Mouse (Mus musculus) intestine, embryonic 16.5 days (tissue): ENCODE measurements at regions not wholly inside any gene's neighbourhood (a gene's known extent, or its start where the extent isn't known, plus 50 kb on each side); places are given as distances from the start of the nearest gene placed in this dataset.

ENCODE experiments used
- ATAC-seq: fragments of 200-750 bp; cut with Nextera tagmentation; 2 replicates; pipeline ENCODE4 v1.8.0; 2017; ENCODE audit warnings: moderate TSS enrichment, moderate library complexity
- H3K27ac ChIP-seq: fragments of 300-500 bp; sonication (generic); 2 replicates; pipeline ENCODE4 v1.5.1; 2014; ENCODE audit warnings: mild to moderate bottlenecking, low read length
- H3K27me3 ChIP-seq: fragments of 300-500 bp; sonication (generic); replicated peaks from 2 replicates; pipeline ENCODE4 v1.6.1; 2014; ENCODE audit warnings: low read length, control low read depth, mixed read lengths; ENCODE audit not compliant: control insufficient read depth, insufficient read depth
- H3K36me3 ChIP-seq: fragments of 300-500 bp; sonication (generic); 2 replicates; pipeline ENCODE4 v1.6.1; 2014; ENCODE audit warnings: low read length, control low read depth; ENCODE audit not compliant: control insufficient read depth, insufficient read depth
- H3K4me1 ChIP-seq: fragments of 300-500 bp; sonication (generic); 2 replicates; pipeline ENCODE4 v1.6.1; 2014; ENCODE audit warnings: low read length, control low read depth, mixed read lengths; ENCODE audit not compliant: control insufficient read depth, insufficient read depth
- H3K4me2 ChIP-seq: fragments of 300-500 bp; sonication (generic); 2 replicates; pipeline ENCODE4 v1.6.1; 2014; ENCODE audit warnings: low read depth, low read length, control low read depth
- H3K4me3 ChIP-seq: fragments of 300-500 bp; sonication (generic); 2 replicates; pipeline ENCODE4 v1.5.1; 2014; ENCODE audit warnings: mild to moderate bottlenecking, low read length
- H3K9ac ChIP-seq: fragments of 300-500 bp; sonication (generic); 2 replicates; pipeline ENCODE4 v1.6.1; 2014; ENCODE audit warnings: low read depth, low read length
- H3K9me3 ChIP-seq: fragments of 300-500 bp; sonication (generic); 2 replicates; pipeline ENCODE4 v1.6.1; 2016; ENCODE audit warnings: low read length, control low read depth; ENCODE audit not compliant: control insufficient read depth
- WGBS: fragments of 180-500 bp; shearing (Covaris S2); extraction: QIAGEN DNeasy Blood & Tissue Kit; methylation state at CpG from one replicate; pipeline ENCODE4 v1.1.7; 2014; 5-methylcytosine and 5-hydroxymethylcytosine counted together

GRCm38 (mm10) chr8:84336376-84336775 lies 51.9 kb upstream of the Cacna1a start:
- Histone ChIP-seq H3K9me3 (no peaks in the 10 kb centered on the region), H3K4me2 (no peak overlapping the region), H3K27ac (no peak overlapping the region), H3K4me3 (no peak overlapping the region), H3K27me3 (peaks cover 9% of the 10 kb centered on the region), H3K9ac (no peak overlapping the region), H3K36me3 (no peaks in the 10 kb centered on the region), H3K4me1 (no peaks in the 10 kb centered on the region)
- ATAC-seq = no peak
- WGBS = 71% methylated on average over 6 of the region's 6 CpGs

GRCm38 (mm10) chr8:84334333-84334732 lies 53.9 kb upstream of the Cacna1a start:
- Histone ChIP-seq H3K9me3 (no peaks in the 10 kb centered on the region), H3K27me3 (peaks cover 6% of the 10 kb centered on the region), H3K9ac (no peak overlapping the region), H3K4me1 (no peaks in the 10 kb centered on the region), H3K4me3 (no peak overlapping the region), H3K36me3 (no peaks in the 10 kb centered on the region), H3K27ac (no peak overlapping the region), H3K4me2 (no peak overlapping the region)
- ATAC-seq = peak; percentile 53
- 57% methylated on average over 5 of the region's 5 CpGs for WGBS

GRCm38 (mm10) chr8:84331562-84331961 lies 56.7 kb upstream of the Cacna1a start:
- ATAC-seq = no peak
- Histone ChIP-seq H3K36me3 (no peaks in the 10 kb centered on the region), H3K4me2 (no peak overlapping the region), H3K27ac (no peak overlapping the region), H3K9ac (no peak overlapping the region), H3K4me1 (no peaks in the 10 kb centered on the region), H3K27me3 (no peaks in the 10 kb centered on the region), H3K9me3 (no peaks in the 10 kb centered on the region), H3K4me3 (no peak overlapping the region)

- H3K27ac ChIP-seq = no peak overlapping the region
- H3K9ac ChIP-seq = no peak overlapping the region
- no peaks in the 10 kb centered on the region for H3K9me3 ChIP-seq
- H3K4me3 ChIP-seq = no peak overlapping the region
- no peaks in the 10 kb centered on the region for H3K4me1 ChIP-seq
- no peak for ATAC-seq
- no peaks in the 10 kb centered on the region for H3K27me3 ChIP-seq
- no peak overlapping the region for H3K4me2 ChIP-seq
- 76% methylated on average over 8 of the region's 8 CpGs for WGBS
- H3K36me3 ChIP-seq = no peaks in the 10 kb centered on the region
Measured at GRCm38 (mm10) chr8:84329535-84329934, 58.7 kb upstream of the Cacna1a start.

- WGBS = 73% methylated on average over 10 of the region's 10 CpGs
- ATAC-seq = no peak
- H3K36me3 ChIP-seq = no peaks in the 10 kb centered on the region
Measured at GRCm38 (mm10) chr8:84322761-84323160, 52.6 kb upstream of the Ccdc130 start.

GRCm38 (mm10) chr8:84321841-84322240 lies 51.7 kb upstream of the Ccdc130 start:
- Histone ChIP-seq H3K4me3 (no peak overlapping the region), H3K27ac (no peak overlapping the region), H3K27me3 (no peaks in the 10 kb centered on the region), H3K9me3 (no peaks in the 10 kb centered on the region), H3K36me3 (no peaks in the 10 kb centered on the region), H3K4me2 (no peak overlapping the region), H3K4me1 (no peaks in the 10 kb centered on the region), H3K9ac (no peak overlapping the region)
- ATAC-seq = peak; percentile 87
- 52% methylated on average over 3 of the region's 3 CpGs for WGBS

More at GRCm38 (mm10) chr8:84322761-84323160, 52.6 kb upstream of the Ccdc130 start:
- H3K4me2 ChIP-seq = no peak overlapping the region
- no peak overlapping the region for H3K9ac ChIP-seq
- H3K4me3 ChIP-seq = no peak overlapping the region
- H3K4me1 ChIP-seq = no peaks in the 10 kb centered on the region
- H3K27ac ChIP-seq = no peak overlapping the region
- H3K27me3 ChIP-seq = no peaks in the 10 kb centered on the region
- H3K9me3 ChIP-seq = no peaks in the 10 kb centered on the region
